Mouse (Mus musculus): ENCODE measurements around the gene Mrpl34. TPM values are rescaled to one million over a fixed set of nuclear protein-coding genes. Genes with fewer than 3 reads are reported as not detected.

Mrpl34 gene
- polyA plus RNA-seq, 1 experiment from 2014 or later = 123 TPM

GRCm38 (mm10) chr8:71452669-71453068 is 12.1 kb upstream of the Mrpl34 start:
- WGBS = 69% methylated on average over 2 of the region's 2 CpGs
- ATAC-seq (ENCODE audit: low read depth) = peak; percentile 55; the same call in 1 of the 2 replicates
- peak; percentile 51 for DNase-seq (ENCODE audit: low spot score)

DNA sequence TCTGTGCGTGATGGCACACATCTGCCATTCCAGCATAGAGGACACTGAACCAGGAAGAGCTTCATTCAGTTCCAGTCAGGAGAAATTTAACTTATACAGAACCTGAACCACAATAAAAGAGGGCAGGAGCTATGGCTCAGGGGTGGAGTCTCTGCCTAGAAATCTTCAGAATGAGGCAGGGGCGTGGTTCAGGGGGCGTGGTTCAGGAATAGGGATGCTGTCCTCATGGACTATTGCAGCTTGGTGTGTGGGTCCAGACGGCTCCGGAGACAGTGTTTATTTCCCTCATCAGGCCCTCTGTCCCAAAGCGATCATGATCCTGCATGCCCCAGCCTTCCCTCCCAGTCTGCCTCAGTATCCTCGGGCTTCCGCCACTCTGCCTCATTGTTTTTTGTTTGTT is 10.1 kb upstream of the Mrpl34 start:
- Histone ChIP-seq H3K27ac (replicated peaks; ENCODE audit: low read depth, low read length) (no peak overlapping the region), H3K4me1 (ENCODE audit: control insufficient read depth, insufficient read depth, low read length) (no peaks in the 10 kb centered on the region), H3K4me3 (ENCODE audit: low read depth, low read length) (no peak overlapping the region), H3K36me3 (ENCODE audit: control insufficient read depth, insufficient read depth, low read length) (peaks cover 28% of the 10 kb centered on the region), H3K27me3 (replicated peaks; ENCODE audit: control insufficient read depth, insufficient read depth, low read length) (no peaks in the 10 kb centered on the region), H3K4me2 (ENCODE audit: low read depth, low read length) (no peak overlapping the region), H3K9ac (ENCODE audit: low read depth, low read length) (no peak overlapping the region), H3K9me3 (ENCODE audit: control insufficient read depth, low read length) (no peaks in the 10 kb centered on the region)
- ATAC-seq (ENCODE audit: low read depth) (no peak), DNase-seq (ENCODE audit: low spot score) (no peak)
- WGBS = 84% methylated on average over 8 of the region's 8 CpGs

More at GRCm38 (mm10) chr8:71452669-71453068, 12.1 kb upstream of the Mrpl34 start:
- H3K27ac ChIP-seq (replicated peaks; ENCODE audit: low read depth, low read length) = no peak overlapping the region
- no peak overlapping the region for H3K4me2 ChIP-seq (ENCODE audit: low read depth, low read length)
- peaks cover 8% of the 10 kb centered on the region; the same call in 1 of the 2 replicates for H3K36me3 ChIP-seq (ENCODE audit: control insufficient read depth, insufficient read depth, low read length)
- no peak overlapping the region for H3K9ac ChIP-seq (ENCODE audit: low read depth, low read length)
- H3K4me3 ChIP-seq (ENCODE audit: low read depth, low read length) = no peak overlapping the region
- H3K9me3 ChIP-seq (ENCODE audit: control insufficient read depth, low read length) = no peaks in the 10 kb centered on the region
- no peaks in the 10 kb centered on the region for H3K4me1 ChIP-seq (ENCODE audit: control insufficient read depth, insufficient read depth, low read length)
- no peaks in the 10 kb centered on the region for H3K27me3 ChIP-seq (replicated peaks; ENCODE audit: control insufficient read depth, insufficient read depth, low read length)

DNA sequence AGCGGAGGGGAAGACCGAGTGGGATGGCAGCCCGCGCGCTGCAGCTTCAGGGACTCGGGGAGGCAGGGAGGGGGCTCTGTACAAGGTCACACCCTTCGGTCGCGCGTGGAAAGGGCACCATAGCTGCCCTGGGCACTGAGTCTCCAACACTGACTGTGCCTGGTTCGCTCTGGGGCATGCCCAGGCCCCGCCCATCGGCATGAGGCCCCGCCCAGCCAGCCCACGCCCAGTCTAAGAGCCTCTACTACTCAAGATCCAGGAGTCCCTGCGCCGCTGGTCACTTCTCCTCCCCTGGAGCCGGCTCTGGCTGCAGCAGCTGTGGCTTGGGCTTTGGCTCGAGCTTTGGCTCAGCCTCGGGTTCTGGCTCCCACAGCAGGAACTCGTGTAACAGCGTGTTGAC is 7.9 kb upstream of the Mrpl34 start:
- H3K27ac ChIP-seq (replicated peaks; ENCODE audit: low read depth, low read length) = no peak overlapping the region
- ATAC-seq (ENCODE audit: low read depth) = no peak
- no peak for DNase-seq (ENCODE audit: low spot score)
- H3K4me2 ChIP-seq (ENCODE audit: low read depth, low read length) = no peak overlapping the region
- 60% methylated on average over 12 of the region's 22 CpGs for WGBS
- H3K9ac ChIP-seq (ENCODE audit: low read depth, low read length) = no peak overlapping the region
- no peaks in the 10 kb centered on the region for H3K9me3 ChIP-seq (ENCODE audit: control insufficient read depth, low read length)
- H3K4me1 ChIP-seq (ENCODE audit: control insufficient read depth, insufficient read depth, low read length) = no peaks in the 10 kb centered on the region
- H3K27me3 ChIP-seq (replicated peaks; ENCODE audit: control insufficient read depth, insufficient read depth, low read length) = no peaks in the 10 kb centered on the region
- peaks cover 50% of the 10 kb centered on the region for H3K36me3 ChIP-seq (ENCODE audit: control insufficient read depth, insufficient read depth, low read length)
- no peak overlapping the region for H3K4me3 ChIP-seq (ENCODE audit: low read depth, low read length)

DNA sequence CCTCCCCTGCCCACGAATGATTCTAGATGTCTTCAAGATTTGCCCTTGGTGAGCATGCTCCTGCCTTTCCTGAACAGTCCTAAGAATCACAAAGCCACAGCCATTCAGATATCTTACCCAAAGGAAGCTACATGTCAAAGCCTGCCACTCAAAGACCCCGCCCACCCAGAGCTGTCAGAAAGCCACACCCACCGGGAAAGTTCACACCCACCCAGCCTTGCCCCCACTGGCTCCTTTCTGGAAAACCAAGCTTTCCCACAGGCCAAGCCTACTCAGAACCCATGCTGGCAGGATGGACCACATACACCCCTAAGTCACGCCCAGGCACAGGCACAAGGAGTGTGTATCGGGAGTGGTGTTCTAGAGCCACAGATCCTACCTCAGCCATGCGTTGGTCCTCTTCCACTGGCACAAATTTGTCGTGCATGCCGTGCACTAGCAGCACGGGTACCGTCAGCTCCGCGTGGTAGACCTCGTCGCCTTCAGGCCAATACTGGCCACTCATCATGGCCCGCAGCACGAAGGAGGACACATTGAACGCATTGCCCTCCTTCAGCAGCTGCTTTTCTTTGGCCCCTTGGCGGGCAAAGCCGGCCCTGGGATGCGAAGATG is 7.0 kb upstream of the Mrpl34 start:
- Histone ChIP-seq H3K27me3 (replicated peaks; ENCODE audit: control insufficient read depth, insufficient read depth, low read length) (no peaks in the 10 kb centered on the region), H3K4me2 (ENCODE audit: low read depth, low read length) (no peak overlapping the region), H3K4me1 (ENCODE audit: control insufficient read depth, insufficient read depth, low read length) (peaks cover 6% of the 10 kb centered on the region; the same call in 1 of the 2 replicates), H3K36me3 (ENCODE audit: control insufficient read depth, insufficient read depth, low read length) (peaks cover 52% of the 10 kb centered on the region), H3K27ac (replicated peaks; ENCODE audit: low read depth, low read length) (no peak overlapping the region), H3K9ac (ENCODE audit: low read depth, low read length) (no peak overlapping the region), H3K4me3 (ENCODE audit: low read depth, low read length) (no peak overlapping the region), H3K9me3 (ENCODE audit: control insufficient read depth, low read length) (no peaks in the 10 kb centered on the region)
- ATAC-seq (ENCODE audit: low read depth) (no peak), DNase-seq (ENCODE audit: low spot score) (no peak)
- WGBS = 86% methylated on average over 20 of the region's 20 CpGs

DNA sequence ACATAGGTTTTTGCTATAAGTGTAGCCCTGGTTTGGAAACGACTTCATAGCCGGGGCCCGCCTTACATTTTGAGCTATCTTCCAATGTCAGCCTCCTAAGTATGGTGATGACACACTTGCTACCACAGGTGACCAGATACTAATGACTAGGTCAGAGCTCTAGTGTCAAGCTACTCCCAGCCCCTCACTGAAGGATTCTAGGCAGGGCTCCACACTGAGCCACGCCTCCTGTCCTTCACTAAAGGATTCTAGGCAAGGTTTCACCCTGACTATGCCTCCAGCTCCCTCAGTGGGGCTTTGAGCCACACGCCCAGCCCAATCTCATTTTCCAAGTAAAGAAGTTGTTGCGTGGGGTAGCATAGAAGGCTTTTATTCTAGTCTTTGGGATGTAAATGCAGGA is 4.0 kb upstream of the Mrpl34 start:
- H3K27me3 ChIP-seq (replicated peaks; ENCODE audit: control insufficient read depth, insufficient read depth, low read length) = no peaks in the 10 kb centered on the region
- ATAC-seq (ENCODE audit: low read depth) (no peak), DNase-seq (ENCODE audit: low spot score) (no peak)
- peaks cover 52% of the 10 kb centered on the region for H3K36me3 ChIP-seq (ENCODE audit: control insufficient read depth, insufficient read depth, low read length)
- H3K4me3 ChIP-seq (ENCODE audit: low read depth, low read length) = no peak overlapping the region
- no peak overlapping the region for H3K27ac ChIP-seq (replicated peaks; ENCODE audit: low read depth, low read length)
- H3K4me1 ChIP-seq (ENCODE audit: control insufficient read depth, insufficient read depth, low read length) = peaks cover 18% of the 10 kb centered on the region; the same call in 1 of the 2 replicates
- 90% methylated on average over 6 of the region's 6 CpGs for WGBS
- H3K9ac ChIP-seq (ENCODE audit: low read depth, low read length) = no peak overlapping the region
- no peaks in the 10 kb centered on the region for H3K9me3 ChIP-seq (ENCODE audit: control insufficient read depth, low read length)
- no peak overlapping the region for H3K4me2 ChIP-seq (ENCODE audit: low read depth, low read length)

- H3K27ac ChIP-seq (replicated peaks; ENCODE audit: low read depth, low read length) = no peak overlapping the region
- no peaks in the 10 kb centered on the region for H3K27me3 ChIP-seq (replicated peaks; ENCODE audit: control insufficient read depth, insufficient read depth, low read length)
- no peak overlapping the region for H3K4me3 ChIP-seq (ENCODE audit: low read depth, low read length)
- ATAC-seq (ENCODE audit: low read depth) (no peak), DNase-seq (ENCODE audit: low spot score) (no peak)
- H3K36me3 ChIP-seq (ENCODE audit: control insufficient read depth, insufficient read depth, low read length) = peaks cover 52% of the 10 kb centered on the region
- 78% methylated on average over 46 of the region's 47 CpGs for WGBS
- H3K4me2 ChIP-seq (ENCODE audit: low read depth, low read length) = no peak overlapping the region
- H3K9ac ChIP-seq (ENCODE audit: low read depth, low read length) = no peak overlapping the region
- H3K9me3 ChIP-seq (ENCODE audit: control insufficient read depth, low read length) = no peaks in the 10 kb centered on the region
- peaks cover 20% of the 10 kb centered on the region; the same call in 1 of the 2 replicates for H3K4me1 ChIP-seq (ENCODE audit: control insufficient read depth, insufficient read depth, low read length)
Measured at GRCm38 (mm10) chr8:71461152-71461840, 3.5 kb upstream of the Mrpl34 start.

- no peak for ATAC-seq (ENCODE audit: low read depth)
- Histone ChIP-seq H3K4me3 (ENCODE audit: low read depth, low read length) (peak overlapping the region; percentile 91), H3K36me3 (ENCODE audit: control insufficient read depth, insufficient read depth, low read length) (peaks cover 45% of the 10 kb centered on the region), H3K4me1 (ENCODE audit: control insufficient read depth, insufficient read depth, low read length) (peaks cover 20% of the 10 kb centered on the region; the same call in 1 of the 2 replicates), H3K9me3 (ENCODE audit: control insufficient read depth, low read length) (no peaks in the 10 kb centered on the region), H3K27ac (replicated peaks; ENCODE audit: low read depth, low read length) (no peak overlapping the region), H3K9ac (ENCODE audit: low read depth, low read length) (peak overlapping the region; percentile 82), H3K4me2 (ENCODE audit: low read depth, low read length) (peak overlapping the region; percentile 93), H3K27me3 (replicated peaks; ENCODE audit: control insufficient read depth, insufficient read depth, low read length) (no peaks in the 10 kb centered on the region)
- 68% methylated on average over 4 of the region's 4 CpGs for WGBS
- DNase-seq (ENCODE audit: low spot score) = no peak
Measured at GRCm38 (mm10) chr8:71462191-71462590, 2.6 kb upstream of the Mrpl34 start.

DNA sequence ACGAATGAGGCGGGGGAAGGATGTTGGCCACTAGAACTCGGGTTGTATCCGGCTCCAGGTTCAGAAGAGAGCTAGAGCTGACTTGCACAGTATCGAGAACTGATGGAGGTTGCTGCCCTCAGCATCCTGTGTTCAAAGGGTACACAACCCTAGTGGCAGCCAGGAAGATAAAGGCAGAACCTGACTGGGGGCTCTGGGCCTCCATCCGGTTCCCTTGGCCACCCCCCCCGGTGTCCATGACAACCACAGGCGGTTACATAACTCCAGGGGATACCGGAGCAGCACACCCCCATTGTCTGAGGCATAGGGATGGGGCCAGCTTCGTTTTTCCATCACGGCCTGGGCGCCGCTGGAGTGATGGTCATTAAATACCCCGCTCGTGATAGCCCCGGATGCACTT is 2.0 kb upstream of the Mrpl34 start:
- DNase-seq (ENCODE audit: low spot score) = peak; percentile 54
- Histone ChIP-seq H3K4me3 (ENCODE audit: low read depth, low read length) (peak overlapping the region; percentile 91), H3K4me2 (ENCODE audit: low read depth, low read length) (peak overlapping the region; percentile 93), H3K27ac (replicated peaks; ENCODE audit: low read depth, low read length) (peak overlapping the region; percentile 39; the same call in 1 of the 2 replicates), H3K9ac (ENCODE audit: low read depth, low read length) (peak overlapping the region; percentile 82), H3K27me3 (replicated peaks; ENCODE audit: control insufficient read depth, insufficient read depth, low read length) (no peaks in the 10 kb centered on the region), H3K36me3 (ENCODE audit: control insufficient read depth, insufficient read depth, low read length) (peaks cover 42% of the 10 kb centered on the region), H3K9me3 (ENCODE audit: control insufficient read depth, low read length) (no peaks in the 10 kb centered on the region), H3K4me1 (ENCODE audit: control insufficient read depth, insufficient read depth, low read length) (peaks cover 20% of the 10 kb centered on the region; the same call in 1 of the 2 replicates)
- WGBS = 10% methylated on average over 12 of the region's 16 CpGs
- no peak for ATAC-seq (ENCODE audit: low read depth)

All from embryonic facial prominence, embryonic 14.5 days (tissue).